Mouse (Mus musculus) liver, embryonic 14.5 days (tissue): Measurements from ENCODE around the gene Cdh23.

Source experiments
- CTCF ChIP-seq: IDR thresholded peaks from 2 replicates; pipeline ENCODE4 v1.5.1; 2016; ENCODE audit warnings: antibody characterized with exemption, low read depth, control low read depth
- EP300 ChIP-seq: IDR thresholded peaks from 2 replicates; pipeline ENCODE4 v1.6.1; 2016; ENCODE audit warnings: antibody characterized with exemption, low read depth

- TF ChIP-seq CTCF, result no peak
- no peak for TF ChIP-seq EP300
Observed at GRCm38 (mm10) chr10:60388332-60388731, 308.0 kb downstream of the Cdh23 start.
